Mouse (Mus musculus): ENCODE results near the gene Glb1l. TPM values are rescaled to one million over a fixed set of nuclear protein-coding genes. Genes with fewer than 3 reads are reported as not detected.

Gene Glb1l
- polyA plus RNA-seq, 1 experiment from 2014 or later: 25.4 TPM

- no peak overlapping the region for H3K9ac ChIP-seq (ENCODE audit: low read depth, low read length)
- 91% methylated on average over 4 of the region's 4 CpGs for WGBS
- peaks cover 9% of the 10 kb centered on the region for H3K4me1 ChIP-seq (ENCODE audit: control insufficient read depth, insufficient read depth, low read length)
- no peaks in the 10 kb centered on the region for H3K9me3 ChIP-seq (replicated peaks; ENCODE audit: control insufficient read depth, low read length, poor library complexity, severe bottlenecking)
- no peak overlapping the region for H3K27ac ChIP-seq (ENCODE audit: low read length)
- no peak overlapping the region for H3K4me2 ChIP-seq (ENCODE audit: low read length)
- H3K4me3 ChIP-seq (ENCODE audit: low read depth, low read length): no peak overlapping the region
- H3K27me3 ChIP-seq (ENCODE audit: control insufficient read depth, insufficient read depth, low read depth, low read length): no peaks in the 10 kb centered on the region
- peaks cover 33% of the 10 kb centered on the region for H3K36me3 ChIP-seq (ENCODE audit: control insufficient read depth, insufficient read depth, low read length)
- no peak for ATAC-seq
Observed at GRCm38 (mm10) chr1:75148727-75149126, 61.9 kb downstream of the Glb1l start.

Small RNA genes within 50 kb of the gene (microRNA-seq; reads per million reads assigned to microRNA genes)
- not detected for gene Gm27943

Other genes starting within 250 kb of the Glb1l start
- 5.1 and 5.2 TPM in 2 replicates for gene Nhej1, start 85.6 kb downstream of the Glb1l start, polyA plus RNA-seq (2015; fragmentation: Nextera tagmentation; extraction: Ambion mirVana)
- not detected in 2 replicates for gene Slc23a3, start 76.9 kb downstream of the Glb1l start, polyA plus RNA-seq (2015; fragmentation: Nextera tagmentation; extraction: Ambion mirVana)
- 52.5 and 54.0 TPM in 2 replicates for gene Cnppd1, start 68.1 kb downstream of the Glb1l start, polyA plus RNA-seq (2015; fragmentation: Nextera tagmentation; extraction: Ambion mirVana)
- 134 and 138 TPM in 2 replicates for gene Retreg2, start 68.0 kb downstream of the Glb1l start, polyA plus RNA-seq (2015; fragmentation: Nextera tagmentation; extraction: Ambion mirVana)
- gene Zfand2b, start 42.2 kb downstream of the Glb1l start, polyA plus RNA-seq (2015; fragmentation: Nextera tagmentation; extraction: Ambion mirVana): 38.2 and 41.8 TPM in 2 replicates
- gene Abcb6, start 30.4 kb downstream of the Glb1l start, polyA plus RNA-seq (2015; fragmentation: Nextera tagmentation; extraction: Ambion mirVana): 57.1 and 57.7 TPM in 2 replicates
- gene Ankzf1, start 18.7 kb downstream of the Glb1l start, polyA plus RNA-seq (2015; fragmentation: Nextera tagmentation; extraction: Ambion mirVana): 27.2 and 29.5 TPM in 2 replicates
- 59.0 and 60.8 TPM in 2 replicates for gene Atg9a, start 18.6 kb downstream of the Glb1l start, polyA plus RNA-seq (2015; fragmentation: Nextera tagmentation; extraction: Ambion mirVana)
- 147 and 154 TPM in 2 replicates for gene Stk16, start within 50 bp of the Glb1l start, polyA plus RNA-seq (2015; fragmentation: Nextera tagmentation; extraction: Ambion mirVana)
- gene Tuba4a, start 9.1 kb upstream of the Glb1l start, polyA plus RNA-seq (2015; fragmentation: Nextera tagmentation; extraction: Ambion mirVana): 11.2 and 22.2 TPM in 2 replicates
- not detected in 2 replicates for gene A630095N17Rik, start 21.3 kb upstream of the Glb1l start, polyA plus RNA-seq (2015; fragmentation: Nextera tagmentation; extraction: Ambion mirVana)
- 79.4 and 84.3 TPM in 2 replicates for gene Dnajb2, start 25.6 kb upstream of the Glb1l start, polyA plus RNA-seq (2015; fragmentation: Nextera tagmentation; extraction: Ambion mirVana)
- 26.3 and 33.4 TPM in 2 replicates for gene Ptprn, start 53.7 kb upstream of the Glb1l start, polyA plus RNA-seq (2015; fragmentation: Nextera tagmentation; extraction: Ambion mirVana)
- gene Resp18, start 67.6 kb upstream of the Glb1l start, polyA plus RNA-seq (2015; fragmentation: Nextera tagmentation; extraction: Ambion mirVana): 209 and 241 TPM in 2 replicates
- gene Dnpep, start 107.2 kb upstream of the Glb1l start, polyA plus RNA-seq (2015; fragmentation: Nextera tagmentation; extraction: Ambion mirVana): 136 and 145 TPM in 2 replicates
- 1.2 and 1.7 TPM in 2 replicates for gene Des, start 149.5 kb upstream of the Glb1l start, polyA plus RNA-seq (2015; fragmentation: Nextera tagmentation; extraction: Ambion mirVana)
- 17.7 and 20.8 TPM in 2 replicates for gene Speg, start 164.5 kb upstream of the Glb1l start, polyA plus RNA-seq (2015; fragmentation: Nextera tagmentation; extraction: Ambion mirVana)
- gene Gmppa, start 225.1 kb upstream of the Glb1l start, polyA plus RNA-seq (2015; fragmentation: Nextera tagmentation; extraction: Ambion mirVana): 79.7 and 81.3 TPM in 2 replicates
- gene Asic4, start 239.6 kb upstream of the Glb1l start, polyA plus RNA-seq (2015; fragmentation: Nextera tagmentation; extraction: Ambion mirVana): 45.4 and 54.8 TPM in 2 replicates

Measured in midbrain, embryonic 16.5 days (tissue).